Mouse (Mus musculus): ENCODE data around the gene Osbpl10. TPM values are rescaled to one million over a fixed set of nuclear protein-coding genes. Genes with fewer than 3 reads are reported as not detected.
"Not testable (repeated sequence)": the region's sequence is repeated elsewhere in the genome, so short reads cannot be mapped to it uniquely, and the experiment has no call there.

Osbpl10 gene
- polyA plus RNA-seq, 1 experiment from 2014 or later: 1.4 TPM

- peaks cover 12% of the 10 kb centered on the region for H3K36me3 ChIP-seq (ENCODE audit: control insufficient read depth, insufficient read depth, low read length)
- H3K4me2 ChIP-seq (ENCODE audit: low read depth, low read length); H3K9me3 ChIP-seq (ENCODE audit: control insufficient read depth, low read length); H3K4me1 ChIP-seq (ENCODE audit: control insufficient read depth, insufficient read depth, low read length); H3K9ac ChIP-seq (ENCODE audit: low read depth, low read length); ATAC-seq; H3K27me3 ChIP-seq (replicated peaks; ENCODE audit: control insufficient read depth, insufficient read depth, low read length); H3K4me3 ChIP-seq (ENCODE audit: low read length); H3K27ac ChIP-seq (ENCODE audit: low read length): not testable (repeated sequence)
- WGBS: 95% methylated on average over 2 of the region's 5 CpGs
Measured at GRCm38 (mm10) chr9:115272451-115272850, 294.1 kb downstream of the Osbpl10 start.

- 84% methylated on average over 7 of the region's 7 CpGs for WGBS
- H3K4me2 ChIP-seq (ENCODE audit: low read depth, low read length): no peak overlapping the region
- no peaks in the 10 kb centered on the region for H3K27me3 ChIP-seq (replicated peaks; ENCODE audit: control insufficient read depth, insufficient read depth, low read length)
- no peak overlapping the region for H3K9ac ChIP-seq (ENCODE audit: low read depth, low read length)
- H3K27ac ChIP-seq (ENCODE audit: low read length): no peak overlapping the region
- H3K4me3 ChIP-seq (ENCODE audit: low read length): no peak overlapping the region
- H3K36me3 ChIP-seq (ENCODE audit: control insufficient read depth, insufficient read depth, low read length): peaks cover 17% of the 10 kb centered on the region
- H3K9me3 ChIP-seq (ENCODE audit: control insufficient read depth, low read length): no peaks in the 10 kb centered on the region
- ATAC-seq: no peak
- 0 out of 2 replicates have a peak, but pooled peaks cover 2% of the 10 kb centered on the region for H3K4me1 ChIP-seq (ENCODE audit: control insufficient read depth, insufficient read depth, low read length)
Measured at GRCm38 (mm10) chr9:115273095-115273649, 294.8 kb downstream of the Osbpl10 start.

- H3K4me3 ChIP-seq (ENCODE audit: low read length): no peak overlapping the region
- peaks cover 17% of the 10 kb centered on the region for H3K36me3 ChIP-seq (ENCODE audit: control insufficient read depth, insufficient read depth, low read length)
- 60% methylated on average over 6 of the region's 6 CpGs for WGBS
- no peak overlapping the region for H3K27ac ChIP-seq (ENCODE audit: low read length)
- H3K4me2 ChIP-seq (ENCODE audit: low read depth, low read length): no peak overlapping the region
- no peaks in the 10 kb centered on the region for H3K27me3 ChIP-seq (replicated peaks; ENCODE audit: control insufficient read depth, insufficient read depth, low read length)
- no peak; the same call in 1 of the 2 replicates for ATAC-seq
- no peak overlapping the region for H3K9ac ChIP-seq (ENCODE audit: low read depth, low read length)
- H3K4me1 ChIP-seq (ENCODE audit: control insufficient read depth, insufficient read depth, low read length): 0 out of 2 replicates have a peak, but pooled peaks cover 2% of the 10 kb centered on the region
- H3K9me3 ChIP-seq (ENCODE audit: control insufficient read depth, low read length): no peaks in the 10 kb centered on the region
Measured at GRCm38 (mm10) chr9:115274806-115275205, 296.4 kb downstream of the Osbpl10 start.

- Histone ChIP-seq H3K4me1 (ENCODE audit: control insufficient read depth, insufficient read depth, low read length) (0 out of 2 replicates have a peak, but pooled peaks cover 2% of the 10 kb centered on the region), H3K4me3 (ENCODE audit: low read length) (no peak overlapping the region), H3K9me3 (ENCODE audit: control insufficient read depth, low read length) (no peaks in the 10 kb centered on the region), H3K4me2 (ENCODE audit: low read depth, low read length) (no peak overlapping the region), H3K27ac (ENCODE audit: low read length) (no peak overlapping the region), H3K9ac (ENCODE audit: low read depth, low read length) (no peak overlapping the region), H3K27me3 (replicated peaks; ENCODE audit: control insufficient read depth, insufficient read depth, low read length) (no peaks in the 10 kb centered on the region), H3K36me3 (ENCODE audit: control insufficient read depth, insufficient read depth, low read length) (peaks cover 17% of the 10 kb centered on the region)
- WGBS: 91% methylated on average over 1 of the region's 1 CpGs
- no peak for ATAC-seq
Measured at GRCm38 (mm10) chr9:115278641-115279040, 300.3 kb downstream of the Osbpl10 start.

Other genes with a start within 250 kb of the Osbpl10 start
- 100 and 113 TPM in 2 replicates for gene Cmtm6, start 247.5 kb upstream of the Osbpl10 start, polyA plus RNA-seq (2015; fragmentation: Nextera tagmentation; extraction: Ambion mirVana)
- 82.5 and 86.6 TPM in 2 replicates for gene Cmtm7, start 196.7 kb upstream of the Osbpl10 start, polyA plus RNA-seq (2015; fragmentation: Nextera tagmentation; extraction: Ambion mirVana)
- 80.2 and 87.3 TPM in 2 replicates for gene Cmtm8, start 134.4 kb upstream of the Osbpl10 start, polyA plus RNA-seq (2015; fragmentation: Nextera tagmentation; extraction: Ambion mirVana)
- 25.4 and 27.4 TPM in 2 replicates for gene Gpd1l, start 44.6 kb upstream of the Osbpl10 start, polyA plus RNA-seq (2015; fragmentation: Nextera tagmentation; extraction: Ambion mirVana)
- gene Rps27rt, start 4.2 kb downstream of the Osbpl10 start, polyA plus RNA-seq (2015; fragmentation: Nextera tagmentation; extraction: Ambion mirVana): 264 and 268 TPM in 2 replicates